Mouse (Mus musculus) WW6 (cell line): ENCODE measurements around the gene Itpk1.

Experiments used
- DNase-seq: peaks from one replicate; pipeline ENCODE4 v3.0.0-alpha.2; 2013; ENCODE audit warnings: low read depth, low spot score

The Itpk1 gene

GRCm38 (mm10) chr12:102691761-102692160 lies 13.0 kb downstream of the Itpk1 start:
- no peak for DNase-seq

GRCm38 (mm10) chr12:102691180-102691579 lies 13.6 kb downstream of the Itpk1 start:
- DNase-seq: no peak

- no peak for DNase-seq
These were observed 14.8 kb downstream of the Itpk1 start for GRCm38 (mm10) chr12:102689773-102690563.

GRCm38 (mm10) chr12:102686321-102686720 lies 18.4 kb downstream of the Itpk1 start:
- no peak for DNase-seq

DNA sequence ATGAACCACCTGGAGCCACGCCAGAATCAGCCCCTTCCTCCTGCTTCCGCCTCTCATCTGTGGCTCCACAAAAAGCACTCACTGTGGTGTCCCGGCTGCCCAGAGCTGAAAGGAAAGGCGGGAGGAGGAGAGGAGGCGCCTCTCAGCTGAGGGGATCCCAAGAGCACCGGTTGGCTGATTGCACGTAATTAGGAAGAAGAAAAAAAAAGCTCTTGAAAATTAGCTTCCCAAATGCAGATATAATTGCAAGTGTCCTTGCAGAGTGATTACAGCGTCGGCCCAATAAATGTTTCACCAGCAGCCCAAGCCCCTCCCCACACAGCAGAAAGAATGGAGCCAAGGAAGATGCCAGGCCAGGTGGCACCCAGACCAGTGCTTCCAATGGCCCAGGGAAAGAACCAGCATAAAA lies 19.2 kb downstream of the Itpk1 start:
- no peak for DNase-seq

DNA sequence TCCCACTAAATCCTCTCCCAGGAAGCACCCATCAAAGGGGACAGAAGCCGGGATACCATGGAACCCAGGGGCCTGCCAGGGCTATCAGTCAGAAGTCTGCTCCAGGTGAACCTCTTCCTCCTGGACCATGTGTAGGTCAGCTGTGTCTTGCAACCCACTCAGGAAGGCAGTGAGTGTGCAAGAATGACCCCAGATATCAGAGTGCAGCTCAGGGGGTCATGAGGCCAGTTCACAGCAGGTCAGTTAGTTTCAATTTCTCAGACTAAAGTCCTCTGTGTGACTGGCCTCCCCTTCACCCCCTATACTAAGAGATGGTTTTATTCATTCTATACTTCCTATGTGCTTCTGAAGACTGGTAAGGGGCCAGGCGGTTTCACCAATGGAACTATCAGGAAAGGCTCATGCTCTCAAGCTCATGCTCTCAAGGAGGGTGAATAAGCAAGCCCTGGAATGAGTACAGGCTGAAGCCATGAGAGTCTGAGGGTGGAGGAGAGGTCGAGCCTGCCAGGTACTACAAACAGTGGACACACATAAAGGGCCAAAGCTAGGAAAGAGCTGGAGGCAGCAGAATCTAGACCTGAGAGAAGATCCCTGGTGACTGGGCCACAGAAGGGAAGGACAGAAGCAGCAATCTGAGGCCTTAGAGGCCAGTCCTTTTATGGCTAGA lies 19.9 kb downstream of the Itpk1 start:
- no peak for DNase-seq

GRCm38 (mm10) chr12:102683979-102684378 lies 20.8 kb downstream of the Itpk1 start:
- no peak for DNase-seq

- DNase-seq: no peak
These were observed 21.3 kb downstream of the Itpk1 start for GRCm38 (mm10) chr12:102683438-102683837.

- no peak for DNase-seq
These were observed 21.9 kb downstream of the Itpk1 start for GRCm38 (mm10) chr12:102682722-102683299.

GRCm38 (mm10) chr12:102682085-102682484 lies 22.6 kb downstream of the Itpk1 start:
- DNase-seq: no peak

DNA sequence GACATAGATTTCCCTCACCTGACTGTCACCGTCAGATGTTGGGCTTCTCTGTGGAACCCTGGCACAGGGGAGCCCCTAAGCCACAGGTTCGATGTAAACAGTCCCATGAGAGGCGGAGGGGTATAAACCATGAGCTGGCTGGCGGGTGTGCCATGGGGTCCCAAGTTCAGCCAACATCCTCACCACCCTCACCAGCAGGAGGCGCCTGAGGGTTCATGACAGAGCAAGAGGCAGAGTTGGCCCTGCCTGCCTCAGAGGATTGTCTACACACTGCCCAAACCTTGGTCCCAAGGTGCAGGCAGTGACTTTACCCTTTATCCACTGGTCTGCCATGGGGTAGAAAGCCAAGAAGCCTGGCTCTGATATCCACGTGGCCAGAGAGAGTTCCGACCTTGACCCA lies 23.1 kb downstream of the Itpk1 start:
- no peak for DNase-seq

DNA sequence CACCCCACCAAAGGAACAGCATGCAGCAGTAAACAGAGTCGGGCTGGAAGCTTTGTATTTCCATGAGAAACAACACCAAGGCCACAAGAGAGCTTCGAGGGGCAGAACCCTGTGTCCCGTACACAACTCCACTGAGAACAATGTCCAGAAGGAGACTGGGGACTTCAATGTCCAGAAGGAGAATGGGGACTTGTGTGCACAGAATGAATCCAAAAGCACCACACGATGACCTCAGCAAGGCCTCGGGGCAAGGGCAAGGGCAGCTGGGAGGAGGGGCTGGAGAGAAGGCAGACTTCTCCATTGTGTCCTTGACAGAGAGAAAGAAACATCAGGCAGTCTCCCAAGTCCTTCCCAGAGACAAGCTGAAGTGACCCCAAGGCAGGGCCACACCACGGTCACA lies 25.9 kb downstream of the Itpk1 start:
- no peak for DNase-seq

- DNase-seq: no peak
These were observed 27.6 kb downstream of the Itpk1 start for GRCm38 (mm10) chr12:102677089-102677488.

GRCm38 (mm10) chr12:102674556-102674955 lies 30.2 kb downstream of the Itpk1 start:
- DNase-seq: no peak

DNA sequence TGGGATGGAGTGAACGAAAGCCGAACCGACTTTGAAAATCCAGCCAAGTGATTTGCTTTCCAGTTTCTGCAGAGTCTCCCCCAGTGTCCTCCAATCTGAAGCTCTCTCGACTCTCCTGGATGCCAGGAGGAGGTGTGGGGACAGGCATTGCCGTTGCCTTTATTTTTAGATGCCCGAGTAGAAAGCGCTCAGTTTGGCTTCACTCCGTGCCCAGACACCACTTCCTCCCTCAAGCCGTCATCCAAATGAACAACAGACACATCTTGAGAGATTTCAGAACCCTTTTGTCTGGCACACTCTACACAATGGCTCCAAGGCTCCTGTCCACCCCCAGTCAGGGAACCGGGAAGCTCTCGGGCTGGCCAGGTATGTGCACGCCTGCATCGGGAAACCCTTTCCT lies 30.6 kb downstream of the Itpk1 start:
- no peak for DNase-seq

GRCm38 (mm10) chr12:102672857-102673839 lies 31.6 kb downstream of the Itpk1 start:
- no peak for DNase-seq

DNA sequence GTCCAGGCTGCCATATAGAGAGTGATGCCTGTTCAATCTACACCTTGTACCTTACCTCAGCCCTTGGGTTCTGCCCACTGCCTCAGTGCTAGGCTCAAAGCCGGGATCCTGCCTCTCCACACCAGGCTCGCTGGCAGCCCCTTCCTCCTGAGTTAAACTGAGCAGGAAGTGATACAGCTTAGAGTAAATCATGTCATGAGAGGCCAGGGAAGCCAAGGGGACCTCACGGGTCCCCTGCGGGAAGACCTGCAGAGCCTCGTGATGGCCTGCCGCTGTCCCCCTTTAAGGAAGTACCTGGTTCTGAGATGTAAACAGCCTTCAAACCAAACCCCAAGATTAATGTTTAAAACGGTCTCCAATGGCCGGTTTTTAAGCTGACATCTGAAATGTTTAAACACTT lies 32.6 kb downstream of the Itpk1 start:
- DNase-seq: no peak

GRCm38 (mm10) chr12:102670848-102671247 lies 33.9 kb downstream of the Itpk1 start:
- DNase-seq: no peak

- no peak for DNase-seq
These were observed 39.1 kb downstream of the Itpk1 start for GRCm38 (mm10) chr12:102665465-102666202.

- no peak for DNase-seq
These were observed 40.7 kb downstream of the Itpk1 start for GRCm38 (mm10) chr12:102664052-102664448.
